Mouse (Mus musculus): ENCODE data around the gene Sema5a. TPM values are rescaled to one million over a fixed set of nuclear protein-coding genes. Genes with fewer than 3 reads are reported as not detected.

Sema5a gene
- polyA plus RNA-seq, 1 experiment from 2014 or later: 0.86 TPM

GRCm38 (mm10) chr15:32343544-32343943 is 98.9 kb downstream of the Sema5a start:
- no peak overlapping the region for H3K4me3 ChIP-seq
- no peaks in the 10 kb centered on the region for H3K36me3 ChIP-seq
- H3K9ac ChIP-seq: no peak overlapping the region
- H3K4me2 ChIP-seq: no peak overlapping the region
- no peaks in the 10 kb centered on the region for H3K9me3 ChIP-seq (replicated peaks)
- WGBS (ENCODE audit: insufficient replicate concordance): 21% methylated on average over 5 of the region's 5 CpGs
- ATAC-seq: no peak
- no peak overlapping the region for H3K27ac ChIP-seq
- no peaks in the 10 kb centered on the region for H3K27me3 ChIP-seq (replicated peaks)
- no peaks in the 10 kb centered on the region for H3K4me1 ChIP-seq

GRCm38 (mm10) chr15:32347315-32347714 is 102.7 kb downstream of the Sema5a start:
- no peak overlapping the region for H3K27ac ChIP-seq
- 64% methylated on average over 5 of the region's 5 CpGs for whole genome bisulfite sequencing (ENCODE audit: insufficient replicate concordance)
- no peaks in the 10 kb centered on the region for H3K36me3 ChIP-seq
- no peak for ATAC-seq
- H3K27me3 ChIP-seq (replicated peaks): no peaks in the 10 kb centered on the region
- no peak overlapping the region for H3K4me3 ChIP-seq
- H3K9ac ChIP-seq: no peak overlapping the region
- no peak overlapping the region for H3K4me2 ChIP-seq
- H3K9me3 ChIP-seq (replicated peaks): no peaks in the 10 kb centered on the region
- no peaks in the 10 kb centered on the region for H3K4me1 ChIP-seq

GRCm38 (mm10) chr15:32349276-32349675 is 104.7 kb downstream of the Sema5a start:
- Histone ChIP-seq H3K4me3 (no peak overlapping the region), H3K36me3 (no peaks in the 10 kb centered on the region), H3K4me1 (no peaks in the 10 kb centered on the region), H3K27ac (no peak overlapping the region), H3K9ac (no peak overlapping the region), H3K4me2 (no peak overlapping the region), H3K27me3 (replicated peaks) (no peaks in the 10 kb centered on the region), H3K9me3 (replicated peaks) (no peaks in the 10 kb centered on the region)
- no peak for ATAC-seq
- WGBS (ENCODE audit: insufficient replicate concordance): 82% methylated on average over 5 of the region's 5 CpGs

- no peak overlapping the region for H3K9ac ChIP-seq
- ATAC-seq: no peak
- H3K4me2 ChIP-seq: no peak overlapping the region
- no peaks in the 10 kb centered on the region for H3K9me3 ChIP-seq (replicated peaks)
- no peaks in the 10 kb centered on the region for H3K27me3 ChIP-seq (replicated peaks)
- H3K4me1 ChIP-seq: no peaks in the 10 kb centered on the region
- no peaks in the 10 kb centered on the region for H3K36me3 ChIP-seq
- H3K4me3 ChIP-seq: no peak overlapping the region
- H3K27ac ChIP-seq: no peak overlapping the region
- 56% methylated on average over 8 of the region's 8 CpGs for WGBS (ENCODE audit: insufficient replicate concordance)
These were observed 108.4 kb downstream of the Sema5a start for GRCm38 (mm10) chr15:32352995-32353394.

- no peak overlapping the region for H3K27ac ChIP-seq
- H3K9me3 ChIP-seq (replicated peaks): no peaks in the 10 kb centered on the region
- H3K4me3 ChIP-seq: no peak overlapping the region
- no peak for ATAC-seq
- no peaks in the 10 kb centered on the region for H3K36me3 ChIP-seq
- no peak overlapping the region for H3K4me2 ChIP-seq
- H3K4me1 ChIP-seq: no peaks in the 10 kb centered on the region
- no peaks in the 10 kb centered on the region for H3K27me3 ChIP-seq (replicated peaks)
- no peak overlapping the region for H3K9ac ChIP-seq
- WGBS (ENCODE audit: insufficient replicate concordance): 77% methylated on average over 5 of the region's 5 CpGs
These were observed 108.9 kb downstream of the Sema5a start for GRCm38 (mm10) chr15:32353513-32353912.

- no peaks in the 10 kb centered on the region for H3K36me3 ChIP-seq
These were observed 112.2 kb downstream of the Sema5a start for GRCm38 (mm10) chr15:32356805-32357204.

GRCm38 (mm10) chr15:32367841-32368240 is 123.2 kb downstream of the Sema5a start:
- no peak overlapping the region for H3K4me3 ChIP-seq
- no peak overlapping the region for H3K4me2 ChIP-seq
- 62% methylated on average over 4 of the region's 4 CpGs for WGBS (ENCODE audit: insufficient replicate concordance)
- H3K9me3 ChIP-seq (replicated peaks): no peaks in the 10 kb centered on the region
- H3K36me3 ChIP-seq: no peaks in the 10 kb centered on the region
- H3K27me3 ChIP-seq (replicated peaks): no peaks in the 10 kb centered on the region
- no peak for ATAC-seq
- H3K9ac ChIP-seq: no peak overlapping the region
- no peaks in the 10 kb centered on the region for H3K4me1 ChIP-seq
- no peak overlapping the region for H3K27ac ChIP-seq

More at GRCm38 (mm10) chr15:32356805-32357204, 112.2 kb downstream of the Sema5a start:
- no peaks in the 10 kb centered on the region for H3K4me1 ChIP-seq
- H3K27ac ChIP-seq: no peak overlapping the region
- no peak overlapping the region for H3K9ac ChIP-seq
- no peak overlapping the region for H3K4me2 ChIP-seq
- 71% methylated on average over 5 of the region's 5 CpGs for whole genome bisulfite sequencing (ENCODE audit: insufficient replicate concordance)
- H3K9me3 ChIP-seq (replicated peaks): no peaks in the 10 kb centered on the region
- H3K4me3 ChIP-seq: no peak overlapping the region
- ATAC-seq: no peak
- H3K27me3 ChIP-seq (replicated peaks): no peaks in the 10 kb centered on the region

GRCm38 (mm10) chr15:32370914-32371313 is 126.3 kb downstream of the Sema5a start:
- no peak for ATAC-seq
- 72% methylated on average over 6 of the region's 6 CpGs for whole genome bisulfite sequencing (ENCODE audit: insufficient replicate concordance)
- Histone ChIP-seq H3K27ac (no peak overlapping the region), H3K27me3 (replicated peaks) (no peaks in the 10 kb centered on the region), H3K4me3 (no peak overlapping the region), H3K4me1 (no peaks in the 10 kb centered on the region), H3K9me3 (replicated peaks) (no peaks in the 10 kb centered on the region), H3K4me2 (no peak overlapping the region), H3K9ac (no peak overlapping the region), H3K36me3 (no peaks in the 10 kb centered on the region)

- H3K4me1 ChIP-seq: no peaks in the 10 kb centered on the region
- H3K27ac ChIP-seq: no peak overlapping the region
- no peak overlapping the region for H3K4me2 ChIP-seq
- no peak for ATAC-seq
- H3K9me3 ChIP-seq (replicated peaks): no peaks in the 10 kb centered on the region
- H3K9ac ChIP-seq: no peak overlapping the region
- WGBS (ENCODE audit: insufficient replicate concordance): 57% methylated on average over 6 of the region's 6 CpGs
- no peaks in the 10 kb centered on the region for H3K36me3 ChIP-seq
- no peak overlapping the region for H3K4me3 ChIP-seq
- no peaks in the 10 kb centered on the region for H3K27me3 ChIP-seq (replicated peaks)
These were observed 126.8 kb downstream of the Sema5a start for GRCm38 (mm10) chr15:32371385-32371784.

GRCm38 (mm10) chr15:32376326-32376725 is 131.7 kb downstream of the Sema5a start:
- Histone ChIP-seq H3K27me3 (replicated peaks) (no peaks in the 10 kb centered on the region), H3K4me2 (no peak overlapping the region), H3K9ac (no peak overlapping the region), H3K36me3 (no peaks in the 10 kb centered on the region), H3K4me3 (no peak overlapping the region), H3K4me1 (no peaks in the 10 kb centered on the region), H3K9me3 (replicated peaks) (no peaks in the 10 kb centered on the region), H3K27ac (no peak overlapping the region)
- WGBS (ENCODE audit: insufficient replicate concordance): 80% methylated on average over 5 of the region's 5 CpGs
- no peak for ATAC-seq

GRCm38 (mm10) chr15:32377781-32378180 is 133.2 kb downstream of the Sema5a start:
- no peaks in the 10 kb centered on the region for H3K9me3 ChIP-seq (replicated peaks)
- WGBS (ENCODE audit: insufficient replicate concordance): 72% methylated on average over 3 of the region's 3 CpGs
- H3K36me3 ChIP-seq: no peaks in the 10 kb centered on the region
- no peaks in the 10 kb centered on the region for H3K27me3 ChIP-seq (replicated peaks)
- no peak overlapping the region for H3K4me2 ChIP-seq
- ATAC-seq: no peak
- no peaks in the 10 kb centered on the region for H3K4me1 ChIP-seq
- no peak overlapping the region for H3K9ac ChIP-seq
- no peak overlapping the region for H3K27ac ChIP-seq
- no peak overlapping the region for H3K4me3 ChIP-seq

GRCm38 (mm10) chr15:32380311-32380710 is 135.7 kb downstream of the Sema5a start:
- H3K9me3 ChIP-seq (replicated peaks): no peaks in the 10 kb centered on the region
- no peak overlapping the region for H3K4me2 ChIP-seq
- no peaks in the 10 kb centered on the region for H3K27me3 ChIP-seq (replicated peaks)
- no peak for ATAC-seq
- H3K4me1 ChIP-seq: no peaks in the 10 kb centered on the region
- WGBS (ENCODE audit: insufficient replicate concordance): 75% methylated on average over 3 of the region's 3 CpGs
- H3K36me3 ChIP-seq: no peaks in the 10 kb centered on the region
- no peak overlapping the region for H3K27ac ChIP-seq
- H3K9ac ChIP-seq: no peak overlapping the region
- no peak overlapping the region for H3K4me3 ChIP-seq

GRCm38 (mm10) chr15:32382930-32383481 is 138.4 kb downstream of the Sema5a start:
- no peak overlapping the region for H3K4me2 ChIP-seq
- no peak overlapping the region for H3K9ac ChIP-seq
- no peak overlapping the region for H3K27ac ChIP-seq
- H3K27me3 ChIP-seq (replicated peaks): no peaks in the 10 kb centered on the region
- ATAC-seq: no peak
- no peaks in the 10 kb centered on the region for H3K36me3 ChIP-seq
- 63% methylated on average over 4 of the region's 4 CpGs for WGBS (ENCODE audit: insufficient replicate concordance)
- H3K4me3 ChIP-seq: no peak overlapping the region
- H3K4me1 ChIP-seq: no peaks in the 10 kb centered on the region
- H3K9me3 ChIP-seq (replicated peaks): no peaks in the 10 kb centered on the region
